ENCODE assay signal across 9 mouse cellular contexts in the genomic region with DNA sequence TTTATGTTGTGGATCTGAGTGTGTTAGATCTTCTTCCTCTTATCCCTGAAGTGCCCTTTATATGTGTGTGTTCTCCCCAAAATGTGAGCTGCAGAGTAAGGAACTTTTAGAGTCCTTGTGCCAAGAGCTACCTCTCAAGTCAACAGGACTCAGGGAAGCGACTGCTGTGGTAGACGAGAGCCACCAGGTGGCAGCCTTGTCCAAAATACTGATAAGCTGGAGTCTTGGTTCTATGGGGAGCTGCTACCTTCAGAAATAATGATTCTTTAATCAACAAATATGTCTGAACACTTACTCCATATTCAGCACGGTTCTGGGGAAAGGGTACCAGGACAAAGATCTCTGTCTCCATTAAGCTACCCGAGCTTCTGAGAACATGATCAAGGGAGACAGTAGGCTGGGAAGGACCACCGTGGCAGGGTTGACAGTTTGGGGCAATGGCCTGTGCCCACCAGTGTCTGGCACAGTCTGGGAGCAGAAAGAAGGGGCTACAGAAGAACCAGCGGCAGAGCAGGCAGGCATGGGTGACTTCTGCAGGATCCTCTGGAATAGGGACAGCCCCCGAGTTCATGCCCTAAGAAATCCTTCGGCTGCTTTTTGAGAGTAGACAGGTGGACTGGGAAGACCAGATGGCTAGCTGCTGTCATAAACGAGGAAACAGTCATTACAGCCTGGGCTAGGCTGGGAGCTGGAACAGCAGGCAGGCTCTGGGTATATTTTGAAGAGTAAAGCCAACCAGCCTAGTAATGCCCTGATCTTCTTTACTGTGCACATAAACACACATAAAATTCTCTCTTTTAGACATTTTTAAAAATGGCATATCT.
DNase-seq lines count a peak whose midpoint lies in the region; ATAC-seq and TF ChIP-seq lines count a peak whose summit lies in the region.
"Had no signal": no experiment of that assay in that cellular context is flagged by ENCODE, and none has a peak within 500 bp of the region (broad histone marks: within the 10 kb centered on the region; RNA-seq: fewer than 3 reads in every experiment).

No protein-coding gene starts in this region.

- no peak overlapping the region for H3K27ac ChIP-seq in neural tube, embryonic 15.5 days (replicated peaks)
- H3K27ac ChIP-seq in hindbrain, embryonic 16.5 days (ENCODE audit: low read depth, low read length), result no peak overlapping the region
- H3K27ac ChIP-seq in olfactory bulb, adult 2 months (ENCODE audit: insufficient read depth, low read depth, low read length), result no peak overlapping the region
- H3K27ac ChIP-seq: heart, embryonic 13.5 days had no signal

- H3K4me1 ChIP-seq in neural tube, embryonic 15.5 days, result no peaks in the 10 kb centered on the region
- H3K4me1 ChIP-seq in hindbrain, embryonic 16.5 days (ENCODE audit: control insufficient read depth, insufficient read depth, low read depth, low read length), result no peaks in the 10 kb centered on the region
- H3K4me1 ChIP-seq in olfactory bulb, adult 2 months (ENCODE audit: control insufficient read depth, insufficient read depth, low read length), result no peaks in the 10 kb centered on the region

- H3K4me2 ChIP-seq in neural tube, embryonic 15.5 days, result no peak overlapping the region
- H3K4me2 ChIP-seq in hindbrain, embryonic 16.5 days (ENCODE audit: low read length), result no peak overlapping the region
- H3K4me2 ChIP-seq: heart, embryonic 13.5 days had no signal

- no peaks in the 10 kb centered on the region for H3K9me3 ChIP-seq in neural tube, embryonic 15.5 days (replicated peaks)
- H3K9me3 ChIP-seq in hindbrain, embryonic 16.5 days (ENCODE audit: control insufficient read depth, low read length), result no peaks in the 10 kb centered on the region
- H3K9me3 ChIP-seq: heart, embryonic 13.5 days had no signal

- no peaks in the 10 kb centered on the region for H3K36me3 ChIP-seq in neural tube, embryonic 15.5 days
- H3K36me3 ChIP-seq in hindbrain, embryonic 16.5 days (ENCODE audit: control insufficient read depth, insufficient read depth, low read length), result no peaks in the 10 kb centered on the region
- H3K36me3 ChIP-seq: heart, embryonic 13.5 days had no signal

- DNase-seq in neural tube, embryonic 10.5 days (ENCODE audit: extremely low spot score, low spot score), result peak; percentile 71
- peak; percentile 55 for DNase-seq in brain, embryonic 18.5 days (ENCODE audit: low read depth, low spot score)
- peak; percentile 5 for DNase-seq in fat pad, adult 2 months (ENCODE audit: extremely low read depth, low read depth, low spot score)
- peak; percentile 31 to 63 for DNase-seq in left cerebral cortex, postnatal 36 days (ENCODE audit: low spot score in 2 of 2)
- DNase-seq in thymus, postnatal 10 days (ENCODE audit: low spot score in 2 of 2), result peak; percentile 10 to 48

- no peak for TF ChIP-seq POLR2A in olfactory bulb, adult 2 months (IDR thresholded peaks at IDR 0.05; ENCODE audit: insufficient read depth, low read depth, low read length)

- 39% methylated on average over 9 of the region's 9 CpGs for WGBS in neural tube, embryonic 15.5 days
- WGBS in hindbrain, embryonic 16.5 days, result 37% methylated on average over 9 of the region's 9 CpGs
- 43% methylated on average over 9 of the region's 9 CpGs for WGBS in olfactory bulb, adult 2 months

- peak; percentile 38; the same call in 1 of the 2 replicates for TF ChIP-seq CTCF in olfactory bulb, adult 2 months (IDR thresholded peaks at IDR 0.05; ENCODE audit: insufficient read depth, low read depth, low read length)

- ATAC-seq in neural tube, embryonic 15.5 days (ENCODE audit: low FRiP score), result no peak
- peak; percentile 67; the same call in 1 of the 2 replicates for ATAC-seq in hindbrain, embryonic 16.5 days

- intact Hi-C loops in left cerebral cortex, postnatal 36 days (cut with DNase I), result loop anchor here (1.0 to 5.0 kb wide), 3 partner anchors 79 to 233 kb away; partner anchors contain the start of genes Ttc19 and Zswim7

- no peak overlapping the region for H3K4me3 ChIP-seq in neural tube, embryonic 15.5 days (replicated peaks)
- H3K4me3 ChIP-seq in hindbrain, embryonic 16.5 days (ENCODE audit: low read length), result no peak overlapping the region
- no peak overlapping the region for H3K4me3 ChIP-seq in olfactory bulb, adult 2 months (ENCODE audit: insufficient read depth, low read depth, low read length)
- H3K4me3 ChIP-seq: heart, embryonic 13.5 days had no signal

- no peaks in the 10 kb centered on the region for H3K27me3 ChIP-seq in neural tube, embryonic 15.5 days (replicated peaks)
- H3K27me3 ChIP-seq in hindbrain, embryonic 16.5 days (replicated peaks; ENCODE audit: control insufficient read depth, insufficient read depth, low read length), result no peaks in the 10 kb centered on the region
- H3K27me3 ChIP-seq: heart, embryonic 13.5 days had no signal

- H3K9ac ChIP-seq in neural tube, embryonic 15.5 days (replicated peaks), result no peak overlapping the region
- no peak overlapping the region for H3K9ac ChIP-seq in hindbrain, embryonic 16.5 days (ENCODE audit: low read depth, low read length)
- H3K9ac ChIP-seq: heart, embryonic 13.5 days had no signal

Comparison
In these comparisons a context has a peak if more than half of its experiments do, and no peak if none do; other contexts are left out.
1. DNase-seq: peak in every context shown above with its lines; median percentile 71 in neural tube, embryonic 10.5 days; 55 in brain, embryonic 18.5 days; 47 in left cerebral cortex, postnatal 36 days; 29 in thymus, postnatal 10 days; 5 in fat pad, adult 2 months.